21 mouse cellular contexts compared by ENCODE assay signal in the genomic region with DNA sequence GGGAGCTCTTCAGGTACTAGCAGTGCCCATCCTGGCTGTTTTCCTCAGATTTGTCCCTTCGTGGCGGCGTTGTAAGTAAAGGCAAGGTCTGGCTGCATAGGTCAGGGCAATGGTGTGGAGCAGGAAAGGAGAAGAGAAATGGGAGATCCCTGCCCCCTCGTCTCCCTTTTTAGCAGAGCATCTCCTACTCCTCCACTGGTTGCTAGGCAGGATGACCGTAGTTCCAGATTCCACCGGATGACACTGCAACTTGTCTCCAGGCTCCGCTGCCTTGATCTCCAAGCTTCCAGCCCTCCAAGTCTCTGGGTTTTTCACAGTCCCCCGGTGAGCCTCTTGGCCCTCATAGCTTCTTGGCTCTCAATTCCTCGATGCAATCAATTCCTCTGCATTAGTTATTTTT. TPM values are rescaled to one million over a fixed set of nuclear protein-coding genes. Genes with fewer than 3 reads are reported as not detected.
DNase-seq lines count a peak whose midpoint lies in the region.
"Had no signal": no experiment of that assay in that cellular context is flagged by ENCODE, and none has a peak within 500 bp of the region (broad histone marks: within the 10 kb centered on the region; RNA-seq: fewer than 3 reads in every experiment).

No protein-coding gene starts in this region.

- 81% methylated on average over 9 of the region's 9 CpGs for WGBS in heart, embryonic 10.5 days
- 90% methylated on average over 9 of the region's 9 CpGs for WGBS in limb, embryonic 10.5 days

- H3K4me3 ChIP-seq in heart, embryonic 10.5 days = no peak overlapping the region
- H3K4me3 ChIP-seq in limb, embryonic 10.5 days = no peak overlapping the region
- H3K4me3 ChIP-seq: embryonic facial prominence, embryonic 13.5 days; embryonic facial prominence, embryonic 15.5 days; erythroblast, embryonic 14.5 days; forebrain, embryonic 10.5 days; forebrain, embryonic 12.5 days had no signal

- H3K9me3 ChIP-seq in heart, embryonic 10.5 days = no peaks in the 10 kb centered on the region
- no peaks in the 10 kb centered on the region for H3K9me3 ChIP-seq in limb, embryonic 10.5 days (replicated peaks)
- H3K9me3 ChIP-seq: embryonic facial prominence, embryonic 13.5 days; embryonic facial prominence, embryonic 15.5 days; forebrain, embryonic 10.5 days; forebrain, embryonic 12.5 days had no signal

- H3K4me1 ChIP-seq in heart, embryonic 10.5 days = peaks cover 11% of the 10 kb centered on the region
- peaks cover 15% of the 10 kb centered on the region for H3K4me1 ChIP-seq in limb, embryonic 10.5 days

- DNase-seq in heart, adult 11 months = peak; percentile 16
- DNase-seq in heart, embryonic 10.5 days (ENCODE audit: low spot score) = no peak
- peak; percentile 41 to 50 for DNase-seq in right cerebral cortex, postnatal 10 days (ENCODE audit: low spot score in 2 of 2)
- no peak for DNase-seq in right cerebral cortex, postnatal 4 days
- DNase-seq in limb, embryonic 10.5 days (ENCODE audit: low spot score) = peak; percentile 19
- no peak for DNase-seq in adrenal gland, postnatal 4 days (ENCODE audit: low spot score in 2 of 2)
- DNase-seq: adrenal gland, adult 2 months; adrenal gland, postnatal 10 days; adrenal gland, postnatal 25 days; cerebellum, adult 11 months; cerebellum, adult 18-20 months; cerebellum, adult 8-10 months; cerebellum, adult 9-11 months; cerebellum, postnatal 14 days; cerebellum, postnatal 36 days; embryo, embryonic 11 days had no signal

- H3K27ac ChIP-seq in heart, embryonic 10.5 days = no peak overlapping the region
- no peak overlapping the region for H3K27ac ChIP-seq in limb, embryonic 10.5 days
- H3K27ac ChIP-seq: embryonic facial prominence, embryonic 13.5 days; embryonic facial prominence, embryonic 15.5 days; forebrain, embryonic 10.5 days; forebrain, embryonic 12.5 days had no signal

- no peaks in the 10 kb centered on the region for H3K36me3 ChIP-seq in heart, embryonic 10.5 days
- H3K36me3 ChIP-seq in limb, embryonic 10.5 days = no peaks in the 10 kb centered on the region
- H3K36me3 ChIP-seq: embryonic facial prominence, embryonic 13.5 days; embryonic facial prominence, embryonic 15.5 days; forebrain, embryonic 10.5 days; forebrain, embryonic 12.5 days had no signal

- H3K27me3 ChIP-seq in heart, embryonic 10.5 days (ENCODE audit: insufficient read depth, poor library complexity, severe bottlenecking) = no peaks in the 10 kb centered on the region
- peaks cover 5% of the 10 kb centered on the region; the same call in 1 of the 2 replicates for H3K27me3 ChIP-seq in limb, embryonic 10.5 days (ENCODE audit: low read depth, poor library complexity, severe bottlenecking)
- H3K27me3 ChIP-seq: embryonic facial prominence, embryonic 13.5 days; embryonic facial prominence, embryonic 15.5 days had no signal

RNA-seq across cellular contexts. Expression of a gene that starts 53.1 kb away (rescaled TPM):
- 4.8 and 5.3 TPM in 2 replicates for polyA plus RNA-seq in heart, embryonic 10.5 days (2016; fragmentation: Nextera tagmentation; extraction: Ambion mirVana)
- polyA plus RNA-seq in limb, embryonic 10.5 days (2016; fragmentation: Nextera tagmentation; extraction: Ambion mirVana) = 3.5 and 4.6 TPM in 2 replicates
- 10 to 100 TPM; 21.2 to 21.8 TPM for total RNA-seq in adrenal gland, postnatal 4 days (2021)

Comparison
In these comparisons a context has a peak if more than half of its experiments do, and no peak if none do; other contexts are left out.
1. DNase-seq: peak in heart, adult 11 months (single experiment), right cerebral cortex, postnatal 10 days (2 of 2) and limb, embryonic 10.5 days (single experiment); none in heart, embryonic 10.5 days (single experiment), right cerebral cortex, postnatal 4 days (single experiment) and adrenal gland, postnatal 4 days (0 of 2).